Mouse (Mus musculus): ENCODE measurements around the gene Utrn. TPM values are rescaled to one million over a fixed set of nuclear protein-coding genes. Genes with fewer than 3 reads are reported as not detected.

The Utrn gene
- polyA plus RNA-seq, 1 experiment: 35.6 TPM

- TF ChIP-seq CTCF (IDR thresholded peaks at IDR 0.05; ENCODE audit: extremely low read depth, insufficient read depth, low read length) (no peak), POLR2A (IDR thresholded peaks at IDR 0.05; ENCODE audit: extremely low read depth, insufficient read depth, low read length) (no peak)
- Histone ChIP-seq H3K27ac (ENCODE audit: insufficient read depth, low read length) (no peak overlapping the region), H3K4me3 (ENCODE audit: insufficient read depth, low read length) (no peak overlapping the region), H3K4me1 (ENCODE audit: control insufficient read depth, insufficient read depth, low read length) (no peaks in the 10 kb centered on the region; the same call in 1 of the 2 replicates)
These were observed 408.2 kb downstream of the Utrn start for GRCm38 (mm10) chr10:12460945-12461344.

GRCm38 (mm10) chr10:12456867-12457266 lies 412.3 kb downstream of the Utrn start:
- TF ChIP-seq CTCF (IDR thresholded peaks at IDR 0.05; ENCODE audit: extremely low read depth, insufficient read depth, low read length) (no peak), POLR2A (IDR thresholded peaks at IDR 0.05; ENCODE audit: extremely low read depth, insufficient read depth, low read length) (no peak)

GRCm38 (mm10) chr10:12452641-12453040 lies 416.5 kb downstream of the Utrn start:
- H3K4me3 ChIP-seq (ENCODE audit: insufficient read depth, low read length): no peak overlapping the region
- H3K4me1 ChIP-seq (ENCODE audit: control insufficient read depth, insufficient read depth, low read length): no peaks in the 10 kb centered on the region
- TF ChIP-seq CTCF (IDR thresholded peaks at IDR 0.05; ENCODE audit: extremely low read depth, insufficient read depth, low read length): no peak
- H3K27ac ChIP-seq (ENCODE audit: insufficient read depth, low read length): no peak overlapping the region

More at GRCm38 (mm10) chr10:12456867-12457266, 412.3 kb downstream of the Utrn start:
- Histone ChIP-seq H3K4me1 (ENCODE audit: control insufficient read depth, insufficient read depth, low read length) (no peaks in the 10 kb centered on the region; the same call in 1 of the 2 replicates), H3K27ac (ENCODE audit: insufficient read depth, low read length) (no peak overlapping the region), H3K4me3 (ENCODE audit: insufficient read depth, low read length) (no peak overlapping the region)

- no peak overlapping the region for H3K27ac ChIP-seq (ENCODE audit: insufficient read depth, low read length)
- no peak for TF ChIP-seq CTCF (IDR thresholded peaks at IDR 0.05; ENCODE audit: extremely low read depth, insufficient read depth, low read length)
- TF ChIP-seq POLR2A (IDR thresholded peaks at IDR 0.05; ENCODE audit: extremely low read depth, insufficient read depth, low read length): no peak
- no peaks in the 10 kb centered on the region for H3K4me1 ChIP-seq (ENCODE audit: control insufficient read depth, insufficient read depth, low read length)
- H3K4me3 ChIP-seq (ENCODE audit: insufficient read depth, low read length): no peak overlapping the region
These were observed 425.0 kb downstream of the Utrn start for GRCm38 (mm10) chr10:12444122-12444521.

- Histone ChIP-seq H3K4me3 (ENCODE audit: insufficient read depth, low read length) (no peak overlapping the region), H3K27ac (ENCODE audit: insufficient read depth, low read length) (no peak overlapping the region), H3K4me1 (ENCODE audit: control insufficient read depth, insufficient read depth, low read length) (no peaks in the 10 kb centered on the region)
- TF ChIP-seq POLR2A (IDR thresholded peaks at IDR 0.05; ENCODE audit: extremely low read depth, insufficient read depth, low read length): no peak
- no peak for TF ChIP-seq CTCF (IDR thresholded peaks at IDR 0.05; ENCODE audit: extremely low read depth, insufficient read depth, low read length)
These were observed 436.0 kb downstream of the Utrn start for GRCm38 (mm10) chr10:12433161-12433560.

- no peak overlapping the region for H3K4me3 ChIP-seq (ENCODE audit: insufficient read depth, low read length)
- TF ChIP-seq POLR2A (IDR thresholded peaks at IDR 0.05; ENCODE audit: extremely low read depth, insufficient read depth, low read length) (no peak), CTCF (IDR thresholded peaks at IDR 0.05; ENCODE audit: extremely low read depth, insufficient read depth, low read length) (no peak)
These were observed 438.8 kb downstream of the Utrn start for GRCm38 (mm10) chr10:12430399-12430798.

GRCm38 (mm10) chr10:12426866-12427265 lies 442.3 kb downstream of the Utrn start:
- TF ChIP-seq CTCF (IDR thresholded peaks at IDR 0.05; ENCODE audit: extremely low read depth, insufficient read depth, low read length): no peak
- no peak for TF ChIP-seq POLR2A (IDR thresholded peaks at IDR 0.05; ENCODE audit: extremely low read depth, insufficient read depth, low read length)
- H3K27ac ChIP-seq (ENCODE audit: insufficient read depth, low read length): no peak overlapping the region
- no peaks in the 10 kb centered on the region for H3K4me1 ChIP-seq (ENCODE audit: control insufficient read depth, insufficient read depth, low read length)
- H3K4me3 ChIP-seq (ENCODE audit: insufficient read depth, low read length): no peak overlapping the region

More at GRCm38 (mm10) chr10:12430399-12430798, 438.8 kb downstream of the Utrn start:
- no peak overlapping the region for H3K27ac ChIP-seq (ENCODE audit: insufficient read depth, low read length)
- H3K4me1 ChIP-seq (ENCODE audit: control insufficient read depth, insufficient read depth, low read length): no peaks in the 10 kb centered on the region

GRCm38 (mm10) chr10:12424944-12425343 lies 444.2 kb downstream of the Utrn start:
- Histone ChIP-seq H3K27ac (ENCODE audit: insufficient read depth, low read length) (no peak overlapping the region), H3K4me3 (ENCODE audit: insufficient read depth, low read length) (no peak overlapping the region), H3K4me1 (ENCODE audit: control insufficient read depth, insufficient read depth, low read length) (no peaks in the 10 kb centered on the region)
- TF ChIP-seq POLR2A (IDR thresholded peaks at IDR 0.05; ENCODE audit: extremely low read depth, insufficient read depth, low read length) (no peak), CTCF (IDR thresholded peaks at IDR 0.05; ENCODE audit: extremely low read depth, insufficient read depth, low read length) (no peak)

- Histone ChIP-seq H3K4me3 (ENCODE audit: insufficient read depth, low read length) (no peak overlapping the region), H3K4me1 (ENCODE audit: control insufficient read depth, insufficient read depth, low read length) (no peaks in the 10 kb centered on the region), H3K27ac (ENCODE audit: insufficient read depth, low read length) (no peak overlapping the region)
- no peak for TF ChIP-seq POLR2A (IDR thresholded peaks at IDR 0.05; ENCODE audit: extremely low read depth, insufficient read depth, low read length)
- TF ChIP-seq CTCF (IDR thresholded peaks at IDR 0.05; ENCODE audit: extremely low read depth, insufficient read depth, low read length): no peak
These were observed 445.0 kb downstream of the Utrn start for GRCm38 (mm10) chr10:12423994-12424725.

- TF ChIP-seq POLR2A (IDR thresholded peaks at IDR 0.05; ENCODE audit: extremely low read depth, insufficient read depth, low read length) (no peak), CTCF (IDR thresholded peaks at IDR 0.05; ENCODE audit: extremely low read depth, insufficient read depth, low read length) (no peak)
- Histone ChIP-seq H3K4me1 (ENCODE audit: control insufficient read depth, insufficient read depth, low read length) (no peaks in the 10 kb centered on the region), H3K4me3 (ENCODE audit: insufficient read depth, low read length) (no peak overlapping the region), H3K27ac (ENCODE audit: insufficient read depth, low read length) (no peak overlapping the region)
These were observed 454.2 kb downstream of the Utrn start for GRCm38 (mm10) chr10:12414967-12415366.

Measured in cortical plate, adult 2 months (tissue).